Mouse (Mus musculus) embryonic facial prominence, embryonic 12.5 days (tissue): ENCODE measurements at regions not wholly inside any gene's neighbourhood (a gene's known extent, or its start where the extent isn't known, plus 50 kb on each side); places are given as distances from the start of the nearest gene placed in this dataset.

ENCODE experiments used
- ATAC-seq: fragments of 200-750 bp; cut with Nextera tagmentation; 2 replicates; pipeline ENCODE4 v1.8.0; 2017; ENCODE audit not compliant: insufficient number of reproducible peaks, insufficient read depth, low FRiP score, low TSS enrichment
- H3K27ac ChIP-seq: fragments of 300-500 bp; sonication (generic); 2 replicates; pipeline ENCODE4 v1.5.1; 2016; ENCODE audit warnings: mild to moderate bottlenecking
- H3K27me3 ChIP-seq: fragments of 300-500 bp; sonication (generic); 2 replicates; pipeline ENCODE4 v1.6.1; 2016; ENCODE audit warnings: mild to moderate bottlenecking, moderate library complexity
- H3K36me3 ChIP-seq: fragments of 300-500 bp; sonication (generic); 2 replicates; pipeline ENCODE4 v1.6.1; 2016; ENCODE audit warnings: mild to moderate bottlenecking
- H3K4me1 ChIP-seq: fragments of 300-500 bp; sonication (generic); 2 replicates; pipeline ENCODE4 v1.6.1; 2016
- H3K4me2 ChIP-seq: fragments of 300-500 bp; sonication (generic); replicated peaks from 2 replicates; pipeline ENCODE4 v1.6.1; 2016; ENCODE audit warnings: mild to moderate bottlenecking, moderate library complexity
- H3K4me3 ChIP-seq: fragments of 300-500 bp; sonication (generic); 2 replicates; pipeline ENCODE4 v1.5.1; 2016; ENCODE audit warnings: mild to moderate bottlenecking
- H3K9ac ChIP-seq: fragments of 300-500 bp; sonication (generic); 2 replicates; pipeline ENCODE4 v1.6.1; 2016; ENCODE audit warnings: mild to moderate bottlenecking, moderate library complexity
- H3K9me3 ChIP-seq: fragments of 300-500 bp; sonication (generic); 2 replicates; pipeline ENCODE4 v1.6.1; 2016; ENCODE audit warnings: mild to moderate bottlenecking, moderate library complexity
- WGBS: fragments of 180-500 bp; shearing (Covaris S2); methylation state at CpG from one replicate; pipeline ENCODE4 v1.1.7; 2016; 5-methylcytosine and 5-hydroxymethylcytosine counted together

DNA sequence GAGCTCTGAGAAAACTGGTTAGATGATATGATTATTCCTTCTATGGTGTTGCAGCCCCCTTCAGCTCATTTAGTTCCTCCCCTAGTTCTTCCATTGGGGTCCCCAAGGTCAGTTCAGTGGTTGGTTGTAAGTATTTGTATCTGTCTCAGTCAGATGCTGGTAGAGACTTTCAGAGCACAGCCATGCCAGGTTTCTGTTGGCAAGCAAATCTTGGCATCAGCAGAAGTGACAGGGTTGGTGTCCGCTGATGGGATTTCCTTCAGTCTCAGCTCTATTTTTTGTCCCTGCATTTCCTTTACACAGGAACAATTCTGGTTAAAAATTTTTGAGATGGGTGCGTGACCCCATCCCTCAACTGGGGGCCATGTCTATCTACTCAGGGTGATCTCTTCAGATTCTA, 55.3 kb upstream of the Spaca1 start:
- Histone ChIP-seq H3K9me3 (peaks cover 15% of the 10 kb centered on the region; the same call in 1 of the 2 replicates), H3K4me1 (no peaks in the 10 kb centered on the region), H3K4me2 (no peak overlapping the region), H3K36me3 (no peaks in the 10 kb centered on the region), H3K27me3 (no peaks in the 10 kb centered on the region), H3K27ac (no peak overlapping the region), H3K4me3 (no peak overlapping the region), H3K9ac (no peak overlapping the region)
- ATAC-seq: no peak
- 93% methylated on average over 2 of the region's 2 CpGs for WGBS

DNA sequence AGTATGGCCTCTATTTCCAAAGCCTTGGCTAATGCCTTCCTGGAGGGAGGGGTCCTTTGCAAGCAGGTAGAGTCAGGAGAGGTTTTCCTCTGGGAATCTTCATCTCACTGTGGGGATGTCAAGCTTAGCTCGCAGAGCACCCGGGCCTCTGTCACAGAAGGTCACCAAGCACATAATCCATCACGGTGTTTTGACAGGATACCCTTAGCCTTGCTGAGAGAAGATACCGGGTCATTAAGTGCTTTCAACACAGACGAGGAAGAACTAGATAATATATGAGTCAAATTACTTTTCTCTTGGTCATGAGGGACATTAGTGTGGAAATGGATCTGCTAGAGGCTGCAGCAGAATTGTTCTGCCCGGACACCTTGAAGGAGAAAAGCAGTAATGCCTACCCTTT, 64.3 kb upstream of the Spaca1 start:
- Histone ChIP-seq H3K9ac (no peak overlapping the region), H3K36me3 (no peaks in the 10 kb centered on the region), H3K27me3 (no peaks in the 10 kb centered on the region), H3K27ac (no peak overlapping the region), H3K4me3 (no peak overlapping the region), H3K4me1 (no peaks in the 10 kb centered on the region), H3K4me2 (no peak overlapping the region), H3K9me3 (no peaks in the 10 kb centered on the region)
- ATAC-seq: no peak
- WGBS: 71% methylated on average over 6 of the region's 6 CpGs

DNA sequence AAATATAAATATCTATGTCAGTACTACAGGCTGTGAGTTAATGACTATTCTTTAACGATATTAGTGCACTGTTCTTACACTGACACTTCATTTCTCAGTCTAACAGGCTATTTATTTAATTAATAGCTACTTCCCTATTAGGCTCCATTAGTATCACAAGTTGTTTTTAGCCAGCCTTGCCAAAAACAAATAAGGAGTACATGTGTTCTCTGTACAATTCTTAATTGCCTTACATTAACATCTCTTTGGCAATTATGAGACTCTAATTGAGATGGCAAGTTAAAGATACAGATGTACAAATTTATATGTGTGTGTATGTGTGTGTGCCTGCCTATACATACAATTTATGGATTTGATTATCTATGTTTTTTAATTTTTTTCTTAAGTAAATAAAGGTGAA, 67.1 kb upstream of the Spaca1 start:
- H3K4me3 ChIP-seq: no peak overlapping the region
- no peak overlapping the region for H3K4me2 ChIP-seq
- H3K27ac ChIP-seq: no peak overlapping the region
- no peaks in the 10 kb centered on the region for H3K4me1 ChIP-seq
- no peaks in the 10 kb centered on the region for H3K36me3 ChIP-seq
- WGBS: 83% methylated on average over 1 of the region's 1 CpGs
- no peaks in the 10 kb centered on the region for H3K9me3 ChIP-seq
- H3K9ac ChIP-seq: no peak overlapping the region
- no peaks in the 10 kb centered on the region for H3K27me3 ChIP-seq
- no peak for ATAC-seq

- H3K27ac ChIP-seq: no peak overlapping the region
- H3K4me2 ChIP-seq: no peak overlapping the region
- H3K4me1 ChIP-seq: no peaks in the 10 kb centered on the region
- H3K4me3 ChIP-seq: no peak overlapping the region
- H3K36me3 ChIP-seq: no peaks in the 10 kb centered on the region
- 80% methylated on average over 9 of the region's 9 CpGs for WGBS
- H3K27me3 ChIP-seq: no peaks in the 10 kb centered on the region
- ATAC-seq: no peak
- no peak overlapping the region for H3K9ac ChIP-seq
- no peaks in the 10 kb centered on the region for H3K9me3 ChIP-seq
These were observed 73.0 kb upstream of the Spaca1 start for GRCm38 (mm10) chr4:34122959-34123520.

DNA sequence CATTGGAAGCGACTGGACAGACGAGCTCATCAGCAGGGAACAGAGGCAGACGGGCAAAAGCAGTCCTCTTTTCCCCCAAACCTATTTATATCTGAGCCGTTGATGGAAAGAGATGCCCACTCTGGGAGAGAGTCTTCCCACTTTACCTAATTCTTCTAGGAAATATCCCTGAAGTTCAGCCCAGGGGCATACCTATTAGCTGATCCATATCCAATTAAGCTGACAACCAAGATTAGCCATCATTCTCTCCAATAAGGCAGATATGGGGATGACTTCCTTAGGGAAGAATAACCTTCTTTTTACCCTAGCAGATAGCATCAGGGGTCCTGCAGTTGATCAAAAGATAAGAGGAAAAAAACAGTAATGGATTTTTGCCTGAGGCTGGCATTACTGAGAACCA, 78.2 kb upstream of the Spaca1 start:
- 39% methylated on average over 4 of the region's 4 CpGs for WGBS
- ATAC-seq: no peak

DNA sequence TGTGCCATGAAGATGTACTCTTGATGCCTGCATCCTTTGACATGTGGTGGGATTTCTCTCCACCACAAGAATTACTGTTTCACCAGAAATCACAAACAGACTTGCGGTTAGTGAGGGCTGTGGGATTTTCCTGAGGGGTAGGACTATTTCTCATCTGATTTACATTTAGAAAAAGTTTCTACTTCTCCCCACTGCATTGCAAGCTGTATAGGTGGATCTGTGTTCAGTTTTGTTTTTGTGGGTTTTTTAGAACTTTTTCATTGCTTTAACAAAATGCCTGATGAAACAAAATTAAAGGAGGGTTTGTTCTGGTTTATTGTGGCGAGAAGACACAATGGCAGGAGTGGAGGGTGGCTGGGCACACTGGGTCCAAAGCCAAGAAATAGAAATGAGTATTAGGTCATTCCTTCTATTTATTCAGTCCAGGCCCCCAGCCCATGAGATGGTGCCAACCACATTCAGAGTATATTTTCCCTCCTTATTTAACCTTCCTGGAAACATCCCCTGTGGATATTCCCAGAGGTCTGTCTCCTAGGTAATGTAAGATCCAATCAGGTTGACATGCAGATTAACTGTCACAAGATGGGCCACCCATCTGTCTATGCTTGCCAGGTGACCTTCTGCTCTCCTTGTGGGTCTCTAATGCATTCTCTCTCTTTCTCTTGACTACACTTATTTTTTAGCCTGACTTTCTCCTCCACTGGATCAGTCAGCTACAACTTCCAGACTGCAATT, 96.3 kb upstream of the Spaca1 start:
- Histone ChIP-seq H3K9me3 (no peaks in the 10 kb centered on the region), H3K4me3 (no peak overlapping the region), H3K36me3 (no peaks in the 10 kb centered on the region), H3K27me3 (no peaks in the 10 kb centered on the region), H3K9ac (no peak overlapping the region), H3K4me1 (no peaks in the 10 kb centered on the region; the same call in 1 of the 2 replicates), H3K4me2 (no peak overlapping the region), H3K27ac (no peak overlapping the region)
- 72% methylated on average over 2 of the region's 2 CpGs for WGBS
- ATAC-seq: no peak

More for the DNA sequence above, 78.2 kb upstream of the Spaca1 start:
- Histone ChIP-seq H3K9ac (no peak overlapping the region), H3K36me3 (no peaks in the 10 kb centered on the region), H3K27ac (no peak overlapping the region), H3K4me1 (no peaks in the 10 kb centered on the region), H3K4me2 (no peak overlapping the region), H3K27me3 (no peaks in the 10 kb centered on the region), H3K9me3 (no peaks in the 10 kb centered on the region), H3K4me3 (no peak overlapping the region)

GRCm38 (mm10) chr4:34148956-34149739, 99.2 kb upstream of the Spaca1 start:
- Histone ChIP-seq H3K4me1 (no peaks in the 10 kb centered on the region; the same call in 1 of the 2 replicates), H3K36me3 (no peaks in the 10 kb centered on the region), H3K9me3 (no peaks in the 10 kb centered on the region), H3K9ac (no peak overlapping the region), H3K27ac (no peak overlapping the region), H3K4me2 (no peak overlapping the region), H3K27me3 (no peaks in the 10 kb centered on the region), H3K4me3 (no peak overlapping the region)
- 67% methylated on average over 5 of the region's 5 CpGs for WGBS
- ATAC-seq: no peak

DNA sequence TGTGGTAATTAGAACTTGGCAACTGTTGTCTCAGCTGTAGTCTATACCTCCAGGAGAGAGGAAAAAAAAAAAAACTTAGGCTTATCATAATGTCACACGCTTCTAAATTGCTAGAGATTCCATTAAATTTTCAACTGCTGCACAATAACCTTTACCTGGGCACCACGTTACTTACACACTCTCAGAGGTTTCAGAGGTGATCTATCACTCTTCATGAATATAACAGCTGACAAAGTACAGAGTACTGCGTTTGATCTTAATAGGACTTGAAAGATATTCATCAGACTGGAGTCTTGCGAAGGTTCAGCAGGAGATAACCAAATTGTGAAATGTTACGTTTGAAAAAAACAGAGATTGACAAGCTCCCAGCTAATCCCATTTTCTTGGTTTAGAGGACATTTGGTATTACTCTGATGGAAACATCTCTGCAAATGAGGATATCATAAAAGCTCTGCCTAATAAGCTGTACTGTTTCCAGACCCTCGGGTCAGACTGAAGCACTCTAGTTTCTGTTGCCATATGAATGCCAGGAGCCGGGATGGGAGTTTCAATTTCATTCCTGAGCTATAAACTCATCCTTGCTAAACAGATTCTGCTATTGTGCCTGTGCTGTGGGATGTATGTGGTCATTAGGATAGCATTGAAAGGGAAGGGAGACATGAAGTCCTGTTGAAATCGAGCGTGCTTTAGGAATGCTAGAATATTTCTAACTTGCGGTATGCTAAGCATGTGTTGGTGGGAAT, 101.8 kb upstream of the Spaca1 start:
- no peaks in the 10 kb centered on the region for H3K4me1 ChIP-seq
- ATAC-seq: no peak
- WGBS: 62% methylated on average over 10 of the region's 10 CpGs

DNA sequence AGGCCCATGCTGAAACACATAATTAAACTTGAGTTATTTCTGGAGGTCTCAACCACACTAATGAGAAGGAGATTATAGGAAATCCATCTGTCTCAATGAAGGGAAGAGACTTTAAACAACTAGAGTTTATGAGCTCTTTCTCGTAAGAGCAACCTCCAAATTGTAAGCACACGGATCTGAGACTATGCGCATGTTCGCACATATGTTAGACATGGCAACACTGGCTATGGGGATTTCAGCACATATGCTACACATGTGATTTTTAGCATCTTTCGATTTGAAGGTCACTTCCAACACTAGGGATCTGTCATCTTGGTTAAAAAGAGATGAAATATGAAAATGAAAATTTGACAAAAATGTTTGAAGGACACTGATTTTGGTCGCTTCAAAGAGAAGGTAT, 105.5 kb upstream of the Spaca1 start:
- Histone ChIP-seq H3K4me2 (no peak overlapping the region), H3K27me3 (no peaks in the 10 kb centered on the region), H3K36me3 (no peaks in the 10 kb centered on the region), H3K4me1 (no peaks in the 10 kb centered on the region), H3K27ac (no peak overlapping the region), H3K4me3 (no peak overlapping the region), H3K9me3 (no peaks in the 10 kb centered on the region), H3K9ac (no peak overlapping the region)
- WGBS: 85% methylated on average over 6 of the region's 6 CpGs
- ATAC-seq: no peak

More for the DNA sequence above, 101.8 kb upstream of the Spaca1 start:
- Histone ChIP-seq H3K9me3 (no peaks in the 10 kb centered on the region), H3K27ac (no peak overlapping the region), H3K4me2 (no peak overlapping the region), H3K36me3 (no peaks in the 10 kb centered on the region), H3K4me3 (no peak overlapping the region), H3K27me3 (no peaks in the 10 kb centered on the region), H3K9ac (no peak overlapping the region)

- H3K36me3 ChIP-seq: no peaks in the 10 kb centered on the region
- no peak overlapping the region for H3K4me3 ChIP-seq
- no peaks in the 10 kb centered on the region for H3K27me3 ChIP-seq
- H3K4me1 ChIP-seq: no peaks in the 10 kb centered on the region
- 90% methylated on average over 6 of the region's 6 CpGs for WGBS
- H3K4me2 ChIP-seq: no peak overlapping the region
- H3K9me3 ChIP-seq: no peaks in the 10 kb centered on the region
- no peak for ATAC-seq
- no peak overlapping the region for H3K9ac ChIP-seq
- no peak overlapping the region for H3K27ac ChIP-seq
These were observed 108.0 kb upstream of the Spaca1 start for GRCm38 (mm10) chr4:34157818-34158511.

DNA sequence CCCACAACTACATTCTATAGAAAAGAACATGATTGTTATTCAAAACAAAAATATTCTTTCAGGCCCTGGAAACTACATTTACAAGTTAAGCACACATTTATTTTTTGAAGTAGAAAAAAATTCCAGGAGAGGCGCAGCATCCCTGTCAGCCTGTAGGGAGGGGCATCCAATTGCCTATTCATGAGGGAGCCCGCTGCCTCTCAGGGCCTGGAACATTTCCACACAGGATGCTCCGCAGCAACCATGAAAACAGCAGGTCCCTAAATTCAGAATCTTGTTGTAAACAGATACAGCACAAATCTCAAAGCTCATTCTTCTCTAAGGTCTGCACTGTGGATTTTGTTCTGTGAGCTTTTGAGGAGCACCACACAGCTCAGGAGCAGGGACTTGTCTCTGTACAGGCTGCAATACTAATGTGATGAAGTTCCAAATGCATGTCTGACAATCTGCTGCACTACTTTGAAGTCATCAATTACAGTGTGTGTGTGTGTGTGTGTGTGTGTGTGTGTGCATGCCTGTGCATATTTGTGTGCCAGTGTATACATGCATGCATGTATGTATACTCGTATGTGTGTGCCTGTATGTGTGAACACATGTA, 121.4 kb upstream of the Spaca1 start:
- Histone ChIP-seq H3K27ac (no peak overlapping the region), H3K4me2 (no peak overlapping the region), H3K27me3 (no peaks in the 10 kb centered on the region), H3K4me3 (no peak overlapping the region), H3K9me3 (no peaks in the 10 kb centered on the region), H3K9ac (no peak overlapping the region), H3K4me1 (no peaks in the 10 kb centered on the region), H3K36me3 (no peaks in the 10 kb centered on the region)
- 75% methylated on average over 4 of the region's 4 CpGs for WGBS
- no peak for ATAC-seq
